Comparison of ENCODE assay signal across 8 mouse cellular contexts in the genomic region with DNA sequence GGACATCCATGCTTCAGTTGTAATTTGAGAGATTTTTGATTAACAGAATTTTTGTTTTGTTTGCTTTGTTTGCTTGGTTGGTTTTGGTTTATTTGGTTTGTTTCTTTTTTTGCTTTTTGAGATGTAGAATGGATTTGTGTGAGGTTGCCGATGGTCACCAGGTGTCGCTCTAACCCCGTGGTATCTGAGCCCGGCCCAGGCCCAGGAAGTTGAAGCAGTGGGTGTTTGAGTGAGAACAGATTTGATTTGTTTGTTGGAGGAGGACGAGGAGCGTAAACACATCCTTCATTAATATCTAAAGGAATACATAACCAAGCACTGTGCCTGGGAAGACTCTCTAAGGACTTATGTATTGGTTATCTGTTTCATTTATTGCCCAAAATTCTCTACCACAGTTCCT.
DNase-seq lines count a peak whose midpoint lies in the region; ATAC-seq lines count a peak whose summit lies in the region.

No protein-coding gene starts in this region.

- peak; percentile 63; the same call in 1 of the 2 replicates for ATAC-seq in granulocyte monocyte progenitor cell, adult 5-6 weeks (replicated peaks; ENCODE audit: poor library complexity, severe bottlenecking)
- no peak for ATAC-seq in erythroid progenitor cell, adult 5-6 weeks (replicated peaks; ENCODE audit: low FRiP score, poor library complexity, severe bottlenecking)

- DNase-seq in ES-CJ7 (ENCODE audit: low read depth, low spot score), result peak; percentile 65
- peak; percentile 83 for DNase-seq in adrenal gland, postnatal 10 days
- peak; percentile 77 for DNase-seq in embryo, embryonic 9.5 days (ENCODE audit: extremely low spot score)
- DNase-seq in layer of hippocampus, adult 8-10 months (ENCODE audit: low spot score in 2 of 2), result peak; percentile 51 to 77
- peak; percentile 49 for DNase-seq in lung, postnatal 25 days (ENCODE audit: low spot score)
- DNase-seq in right cerebral cortex, postnatal 25 days, result peak; percentile 51
